Mouse (Mus musculus): ENCODE results near the gene Fank1. TPM values are rescaled to one million over a fixed set of nuclear protein-coding genes. Genes with fewer than 3 reads are reported as not detected.

The Fank1 gene
- total and polyA plus RNA-seq, 3 experiments = 0.10 TPM; not detected in 2

DNA sequence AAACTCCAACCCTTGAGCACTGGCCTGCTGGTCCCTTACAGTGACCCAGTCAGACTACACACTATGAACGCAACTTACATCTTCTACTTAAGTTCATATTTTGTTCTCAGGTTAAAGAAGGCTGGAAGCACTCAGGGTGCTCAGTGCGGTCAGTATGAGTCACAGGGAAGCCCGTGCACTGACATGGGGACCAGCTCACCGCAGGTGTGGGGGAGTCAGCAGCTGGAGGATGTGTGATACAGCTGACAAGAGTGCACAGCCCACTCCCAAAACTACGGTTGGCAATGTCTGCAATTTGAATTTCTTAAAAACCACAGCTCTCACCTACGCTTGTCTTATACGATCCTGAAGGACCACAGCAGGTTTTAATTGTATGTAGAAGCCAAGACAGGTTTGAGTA is 36.1 kb upstream of the Fank1 start:
- intact Hi-C loops (cut with DNase I) = no loop called here
- H3K9ac ChIP-seq (ENCODE audit: low read depth, low read length) = no peak overlapping the region
- H3K27ac ChIP-seq = no peak overlapping the region
- H3K79me2 ChIP-seq (replicated peaks; ENCODE audit: control insufficient read depth, insufficient read depth, low read length) = no peaks in the 10 kb centered on the region
- 70% methylated on average over 7 of the region's 7 CpGs for WGBS
- H3K4me3 ChIP-seq = no peak overlapping the region
- H3K4me1 ChIP-seq (ENCODE audit: control insufficient read depth, insufficient read depth, low read length) = peaks cover 13% of the 10 kb centered on the region
- no peaks in the 10 kb centered on the region for H3K27me3 ChIP-seq (ENCODE audit: control insufficient read depth, insufficient read depth, low read length)
- DNase-seq = no peak
- TF ChIP-seq POLR2A (IDR thresholded peaks at IDR 0.05; ENCODE audit: insufficient read depth, low read depth, low read length) = no peak
- TF ChIP-seq CTCF (IDR thresholded peaks at IDR 0.05) = no peak
- TF ChIP-seq EP300 (IDR thresholded peaks at IDR 0.05; ENCODE audit: insufficient read depth, low read depth, low read length) = no peak
- peaks cover 18% of the 10 kb centered on the region for H3K36me3 ChIP-seq (ENCODE audit: control insufficient read depth, insufficient read depth, low read length)

DNA sequence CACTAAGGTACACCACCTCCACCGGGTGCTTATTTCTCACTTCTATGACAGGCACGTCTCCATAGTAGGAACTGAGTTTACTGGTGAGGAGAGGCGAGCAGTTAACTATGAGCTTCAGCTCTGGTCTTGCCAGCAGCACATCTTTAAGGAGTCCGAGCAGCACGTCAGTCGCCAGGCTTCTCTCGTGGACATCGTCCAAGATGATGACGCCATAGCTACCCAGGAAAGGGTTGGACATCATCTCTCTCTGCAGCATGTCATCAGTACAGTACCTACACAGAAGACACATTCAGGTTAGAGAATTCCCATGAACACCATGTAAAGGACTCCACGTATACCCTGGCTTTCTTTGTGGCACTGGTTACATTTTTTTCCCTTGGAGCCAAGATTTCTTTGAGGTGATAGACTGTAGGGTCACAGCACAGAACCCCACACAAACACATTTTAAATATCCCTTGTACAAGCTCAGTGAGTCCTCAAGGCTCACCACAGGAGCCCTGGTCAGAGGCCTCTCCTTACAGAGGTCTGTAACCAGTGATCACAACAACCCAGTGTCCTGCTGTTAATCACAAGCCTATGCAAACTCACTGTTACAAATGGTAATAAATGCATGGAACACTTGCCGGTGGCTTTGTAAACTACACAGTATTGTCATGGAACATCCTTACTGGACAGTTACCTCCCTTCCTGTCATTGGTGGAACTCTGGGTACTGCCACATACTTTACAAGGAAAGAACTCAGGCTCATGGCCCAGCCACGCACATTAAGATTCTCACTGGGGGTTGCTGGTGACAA is 33.9 kb upstream of the Fank1 start:
- no peak overlapping the region for H3K9ac ChIP-seq (ENCODE audit: low read depth, low read length)
- H3K27ac ChIP-seq = no peak overlapping the region
- TF ChIP-seq POLR2A (IDR thresholded peaks at IDR 0.05; ENCODE audit: insufficient read depth, low read depth, low read length) (no peak), EP300 (IDR thresholded peaks at IDR 0.05; ENCODE audit: insufficient read depth, low read depth, low read length) (no peak), CTCF (IDR thresholded peaks at IDR 0.05) (no peak)
- no peak overlapping the region for H3K4me3 ChIP-seq
- H3K27me3 ChIP-seq (ENCODE audit: control insufficient read depth, insufficient read depth, low read length) = no peaks in the 10 kb centered on the region
- no peak for DNase-seq
- peaks cover 16% of the 10 kb centered on the region for H3K4me1 ChIP-seq (ENCODE audit: control insufficient read depth, insufficient read depth, low read length)
- WGBS = 81% methylated on average over 12 of the region's 12 CpGs
- H3K79me2 ChIP-seq (replicated peaks; ENCODE audit: control insufficient read depth, insufficient read depth, low read length) = no peaks in the 10 kb centered on the region
- H3K36me3 ChIP-seq (ENCODE audit: control insufficient read depth, insufficient read depth, low read length) = peaks cover 18% of the 10 kb centered on the region
- intact Hi-C loops (cut with DNase I) = no loop called here

DNA sequence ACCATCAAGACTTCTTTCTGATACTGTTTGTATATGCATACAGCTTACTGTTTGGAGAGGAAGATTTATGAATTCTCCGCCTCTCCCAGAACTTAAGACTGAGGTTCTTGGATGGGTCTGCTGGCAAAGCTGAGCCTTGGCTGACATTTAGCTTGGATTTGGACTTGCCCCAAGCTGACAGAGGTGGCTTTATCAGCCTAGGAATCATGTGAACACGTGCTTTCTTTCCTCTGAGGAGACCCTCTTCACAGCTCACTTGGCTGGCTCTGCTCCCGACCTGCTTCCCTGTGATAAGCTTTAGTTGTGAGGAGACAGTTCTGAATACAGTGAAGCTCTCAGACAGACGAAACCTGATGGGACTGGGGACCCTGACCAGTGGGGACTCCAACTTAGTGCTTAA is 33.0 kb upstream of the Fank1 start:
- peak overlapping the region; percentile 5; the same call in 1 of the 2 replicates for H3K9ac ChIP-seq (ENCODE audit: low read depth, low read length)

GRCm38 (mm10) chr7:133744209-133744608 is 32.5 kb upstream of the Fank1 start:
- H3K4me3 ChIP-seq = no peak overlapping the region
- H3K9ac ChIP-seq (ENCODE audit: low read depth, low read length) = no peak overlapping the region
- no peak for DNase-seq
- peaks cover 18% of the 10 kb centered on the region for H3K36me3 ChIP-seq (ENCODE audit: control insufficient read depth, insufficient read depth, low read length)
- TF ChIP-seq CTCF (IDR thresholded peaks at IDR 0.05) (no peak), POLR2A (IDR thresholded peaks at IDR 0.05; ENCODE audit: insufficient read depth, low read depth, low read length) (no peak), EP300 (IDR thresholded peaks at IDR 0.05; ENCODE audit: insufficient read depth, low read depth, low read length) (no peak)
- 28% methylated on average over 1 of the region's 1 CpGs for WGBS
- intact Hi-C loops (cut with DNase I) = no loop called here
- peak overlapping the region; percentile 82 for H3K27ac ChIP-seq
- no peaks in the 10 kb centered on the region for H3K27me3 ChIP-seq (ENCODE audit: control insufficient read depth, insufficient read depth, low read length)
- H3K79me2 ChIP-seq (replicated peaks; ENCODE audit: control insufficient read depth, insufficient read depth, low read length) = no peaks in the 10 kb centered on the region
- peaks cover 16% of the 10 kb centered on the region for H3K4me1 ChIP-seq (ENCODE audit: control insufficient read depth, insufficient read depth, low read length)

More for the DNA sequence above, 33.0 kb upstream of the Fank1 start:
- peaks cover 16% of the 10 kb centered on the region for H3K4me1 ChIP-seq (ENCODE audit: control insufficient read depth, insufficient read depth, low read length)
- no peaks in the 10 kb centered on the region for H3K79me2 ChIP-seq (replicated peaks; ENCODE audit: control insufficient read depth, insufficient read depth, low read length)
- WGBS = 21% methylated on average over 4 of the region's 4 CpGs
- peaks cover 18% of the 10 kb centered on the region for H3K36me3 ChIP-seq (ENCODE audit: control insufficient read depth, insufficient read depth, low read length)
- peak overlapping the region; percentile 82 for H3K27ac ChIP-seq
- H3K27me3 ChIP-seq (ENCODE audit: control insufficient read depth, insufficient read depth, low read length) = no peaks in the 10 kb centered on the region
- H3K4me3 ChIP-seq = no peak overlapping the region
- intact Hi-C loops (cut with DNase I) = no loop called here
- TF ChIP-seq POLR2A (IDR thresholded peaks at IDR 0.05; ENCODE audit: insufficient read depth, low read depth, low read length) = no peak
- DNase-seq = no peak

GRCm38 (mm10) chr7:133744701-133745100 is 32.0 kb upstream of the Fank1 start:
- H3K27ac ChIP-seq = peak overlapping the region; percentile 82
- no peak for TF ChIP-seq POLR2A (IDR thresholded peaks at IDR 0.05; ENCODE audit: insufficient read depth, low read depth, low read length)
- TF ChIP-seq EP300 (IDR thresholded peaks at IDR 0.05; ENCODE audit: insufficient read depth, low read depth, low read length) = no peak
- 9% methylated on average over 4 of the region's 4 CpGs for WGBS
- peaks cover 18% of the 10 kb centered on the region for H3K36me3 ChIP-seq (ENCODE audit: control insufficient read depth, insufficient read depth, low read length)
- H3K4me3 ChIP-seq = no peak overlapping the region
- DNase-seq = peak in 1 of 2 experiments; percentile 28
- H3K27me3 ChIP-seq (ENCODE audit: control insufficient read depth, insufficient read depth, low read length) = no peaks in the 10 kb centered on the region
- peak overlapping the region; percentile 52; the same call in 1 of the 2 replicates for H3K9ac ChIP-seq (ENCODE audit: low read depth, low read length)
- peaks cover 16% of the 10 kb centered on the region for H3K4me1 ChIP-seq (ENCODE audit: control insufficient read depth, insufficient read depth, low read length)
- no peaks in the 10 kb centered on the region for H3K79me2 ChIP-seq (replicated peaks; ENCODE audit: control insufficient read depth, insufficient read depth, low read length)
- intact Hi-C loops (cut with DNase I) = no loop called here

GRCm38 (mm10) chr7:133747372-133747771 is 29.3 kb upstream of the Fank1 start:
- Histone ChIP-seq H3K36me3 (ENCODE audit: control insufficient read depth, insufficient read depth, low read length) (peaks cover 24% of the 10 kb centered on the region), H3K79me2 (replicated peaks; ENCODE audit: control insufficient read depth, insufficient read depth, low read length) (no peaks in the 10 kb centered on the region; the same call in 1 of the 2 replicates), H3K27me3 (ENCODE audit: control insufficient read depth, insufficient read depth, low read length) (no peaks in the 10 kb centered on the region), H3K4me3 (peak overlapping the region; percentile 28; the same call in 1 of the 2 replicates), H3K4me1 (ENCODE audit: control insufficient read depth, insufficient read depth, low read length) (peaks cover 24% of the 10 kb centered on the region), H3K9ac (ENCODE audit: low read depth, low read length) (peak overlapping the region; percentile 54), H3K27ac (peak overlapping the region; percentile 76)
- TF ChIP-seq POLR2A (IDR thresholded peaks at IDR 0.05; ENCODE audit: insufficient read depth, low read depth, low read length) (peak; percentile 86), CTCF (IDR thresholded peaks at IDR 0.05) (no peak), EP300 (IDR thresholded peaks at IDR 0.05; ENCODE audit: insufficient read depth, low read depth, low read length) (no peak; the same call in 1 of the 2 replicates)
- WGBS = 34% methylated on average over 8 of the region's 8 CpGs
- intact Hi-C loops (cut with DNase I) = loop anchor here (2.0 kb wide), 1 partner anchor 15 kb away; no protein-coding TSS in a partner anchor
- peak; percentile 49 to 66 for DNase-seq
